Mouse (Mus musculus): ENCODE data around the gene Taf6. TPM values are rescaled to one million over a fixed set of nuclear protein-coding genes. Genes with fewer than 3 reads are reported as not detected.

The Taf6 gene
- polyA plus RNA-seq, 1 experiment from 2014 or later = 111 TPM

- WGBS = 83% methylated on average over 8 of the region's 8 CpGs
- Histone ChIP-seq H3K9ac (replicated peaks) (no peak overlapping the region), H3K9me3 (no peaks in the 10 kb centered on the region), H3K27me3 (no peaks in the 10 kb centered on the region), H3K27ac (no peak overlapping the region), H3K4me2 (replicated peaks) (no peak overlapping the region), H3K4me3 (replicated peaks) (no peak overlapping the region), H3K36me3 (peaks cover 72% of the 10 kb centered on the region), H3K4me1 (replicated peaks) (peaks cover 30% of the 10 kb centered on the region)
- no peak for ATAC-seq
Measured at GRCm38 (mm10) chr5:138165594-138165993, 21.7 kb downstream of the Taf6 start.

DNA sequence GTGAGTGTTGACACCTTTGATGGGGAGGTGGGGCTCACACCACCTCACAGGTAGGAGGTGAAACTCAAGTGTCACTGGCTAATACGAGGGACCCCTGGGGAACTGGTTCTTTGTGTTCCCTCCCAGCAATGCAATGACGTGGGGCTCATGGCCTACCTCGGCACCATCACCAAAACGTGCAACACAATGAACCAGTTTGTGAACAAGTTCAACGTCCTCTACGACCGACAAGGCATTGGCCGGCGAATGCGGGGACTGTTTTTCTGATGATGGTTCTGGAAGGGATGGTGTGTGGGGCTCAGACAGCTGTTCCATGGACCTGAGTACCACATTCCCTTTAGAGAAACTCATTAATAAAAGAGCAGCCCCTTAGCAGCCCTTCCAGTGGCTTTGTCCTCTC is 23.6 kb downstream of the Taf6 start:
- Histone ChIP-seq H3K4me1 (replicated peaks) (peaks cover 19% of the 10 kb centered on the region), H3K36me3 (peaks cover 60% of the 10 kb centered on the region), H3K27ac (no peak overlapping the region), H3K4me3 (replicated peaks) (no peak overlapping the region), H3K9ac (replicated peaks) (no peak overlapping the region), H3K9me3 (no peaks in the 10 kb centered on the region), H3K27me3 (no peaks in the 10 kb centered on the region), H3K4me2 (replicated peaks) (no peak overlapping the region)
- 66% methylated on average over 10 of the region's 10 CpGs for WGBS
- no peak for ATAC-seq

GRCm38 (mm10) chr5:138163046-138163445 is 24.2 kb downstream of the Taf6 start:
- Histone ChIP-seq H3K9me3 (no peaks in the 10 kb centered on the region), H3K36me3 (peaks cover 55% of the 10 kb centered on the region), H3K4me2 (replicated peaks) (no peak overlapping the region), H3K9ac (replicated peaks) (no peak overlapping the region), H3K4me3 (replicated peaks) (no peak overlapping the region; the same call in 1 of the 2 replicates), H3K4me1 (replicated peaks) (peaks cover 18% of the 10 kb centered on the region), H3K27me3 (no peaks in the 10 kb centered on the region), H3K27ac (no peak overlapping the region)
- WGBS = 79% methylated on average over 6 of the region's 6 CpGs
- no peak for ATAC-seq

- peak; percentile 98 for ATAC-seq
Measured at GRCm38 (mm10) chr5:138160842-138161665, 26.2 kb downstream of the Taf6 start, which contains the start of gene Cops6. Gene Cops6, plus strand, starts transcription at chr5:138161071.

GRCm38 (mm10) chr5:138160224-138160762 is 27.0 kb downstream of the Taf6 start:
- ATAC-seq = peak; percentile 1; the same call in 1 of the 2 replicates
- Histone ChIP-seq H3K4me2 (replicated peaks) (peak overlapping the region; percentile 74), H3K9ac (replicated peaks) (peak overlapping the region; percentile 85), H3K4me3 (replicated peaks) (peak overlapping the region; percentile 76), H3K27me3 (no peaks in the 10 kb centered on the region), H3K4me1 (replicated peaks) (peaks cover 18% of the 10 kb centered on the region), H3K27ac (peak overlapping the region; percentile 72; the same call in 1 of the 2 replicates), H3K9me3 (no peaks in the 10 kb centered on the region), H3K36me3 (peaks cover 27% of the 10 kb centered on the region)
- WGBS = 68% methylated on average over 7 of the region's 7 CpGs

More at GRCm38 (mm10) chr5:138160842-138161665, 26.2 kb downstream of the Taf6 start, which contains the start of gene Cops6:
- Histone ChIP-seq H3K4me1 (replicated peaks) (peaks cover 18% of the 10 kb centered on the region), H3K27me3 (no peaks in the 10 kb centered on the region), H3K9ac (replicated peaks) (peak within 1 kb of the TSS; percentile 85), H3K4me3 (replicated peaks) (peak within 1 kb of the TSS; percentile 76), H3K27ac (peak within 1 kb of the TSS; percentile 72), H3K4me2 (replicated peaks) (peak within 1 kb of the TSS; percentile 74), H3K36me3 (peaks cover 35% of the 10 kb centered on the region), H3K9me3 (no peaks in the 10 kb centered on the region)
- 1% methylated on average over 42 of the region's 42 CpGs for WGBS

GRCm38 (mm10) chr5:138155443-138155976 is 31.7 kb downstream of the Taf6 start, which contains the start of gene Zfp113:
Gene Zfp113, minus strand, starts transcription at chr5:138155744.
- Histone ChIP-seq H3K36me3 (peaks cover 24% of the 10 kb centered on the region), H3K27ac (peak within 1 kb of the TSS; percentile 98), H3K27me3 (no peaks in the 10 kb centered on the region), H3K9me3 (no peaks in the 10 kb centered on the region), H3K9ac (replicated peaks) (peak within 1 kb of the TSS; percentile 96), H3K4me3 (replicated peaks) (peak within 1 kb of the TSS; percentile 85), H3K4me2 (replicated peaks) (peak within 1 kb of the TSS; percentile 84), H3K4me1 (replicated peaks) (peaks cover 21% of the 10 kb centered on the region)
- peak; percentile 98 for ATAC-seq
- WGBS = under 1% methylated on average over 31 of the region's 31 CpGs

- ATAC-seq = no peak
- Histone ChIP-seq H3K9ac (replicated peaks) (peak overlapping the region; percentile 96), H3K9me3 (no peaks in the 10 kb centered on the region), H3K27ac (peak overlapping the region; percentile 98; the same call in 1 of the 2 replicates), H3K4me2 (replicated peaks) (peak overlapping the region; percentile 84), H3K36me3 (peaks cover 28% of the 10 kb centered on the region), H3K4me1 (replicated peaks) (peaks cover 17% of the 10 kb centered on the region), H3K27me3 (no peaks in the 10 kb centered on the region), H3K4me3 (replicated peaks) (peak overlapping the region; percentile 85)
- 93% methylated on average over 3 of the region's 3 CpGs for WGBS
Measured at GRCm38 (mm10) chr5:138154390-138154789, 32.9 kb downstream of the Taf6 start.

GRCm38 (mm10) chr5:138138585-138138984 is 48.7 kb downstream of the Taf6 start:
- H3K4me1 ChIP-seq (replicated peaks) = no peaks in the 10 kb centered on the region
- H3K27ac ChIP-seq = no peak overlapping the region
- ATAC-seq = no peak
- H3K9ac ChIP-seq (replicated peaks) = no peak overlapping the region
- H3K36me3 ChIP-seq = peaks cover 46% of the 10 kb centered on the region
- H3K4me3 ChIP-seq (replicated peaks) = no peak overlapping the region
- no peaks in the 10 kb centered on the region for H3K27me3 ChIP-seq
- H3K9me3 ChIP-seq = no peaks in the 10 kb centered on the region
- no peak overlapping the region for H3K4me2 ChIP-seq (replicated peaks)
- 79% methylated on average over 4 of the region's 4 CpGs for WGBS

DNA sequence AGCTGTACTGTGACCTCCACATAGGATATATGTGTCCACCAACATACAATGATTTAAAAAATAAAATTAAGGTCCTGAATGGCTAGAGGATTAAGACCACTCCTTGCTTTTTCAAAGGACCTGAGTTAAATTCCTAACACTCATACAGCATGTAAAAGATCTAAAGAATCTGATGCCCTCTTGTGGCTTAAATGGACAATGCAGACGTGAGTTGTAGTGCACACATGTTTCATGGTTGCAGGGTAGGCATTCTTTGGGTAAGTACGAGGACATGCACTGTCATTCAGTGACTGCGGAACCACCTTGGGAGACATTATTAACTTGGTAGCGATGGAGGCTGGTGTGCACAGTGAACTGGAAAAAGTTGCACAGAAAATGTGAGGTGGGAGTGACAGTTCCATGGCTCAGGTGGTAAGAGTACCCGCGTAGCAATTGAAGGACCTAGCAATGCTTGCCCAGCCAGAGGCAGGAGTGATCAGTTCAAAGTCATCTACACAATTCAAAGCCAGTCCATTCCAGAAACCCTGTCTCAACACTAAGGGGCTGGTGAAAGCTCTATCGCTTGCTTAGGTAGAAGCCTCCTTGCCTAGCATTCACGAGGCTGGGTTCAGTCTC is 49.2 kb downstream of the Taf6 start:
- no peaks in the 10 kb centered on the region for H3K9me3 ChIP-seq
- no peak overlapping the region for H3K4me3 ChIP-seq (replicated peaks)
- H3K27me3 ChIP-seq = no peaks in the 10 kb centered on the region
- 65% methylated on average over 8 of the region's 8 CpGs for WGBS
- H3K4me2 ChIP-seq (replicated peaks) = no peak overlapping the region
- no peak overlapping the region for H3K27ac ChIP-seq
- H3K9ac ChIP-seq (replicated peaks) = no peak overlapping the region
- no peaks in the 10 kb centered on the region for H3K4me1 ChIP-seq (replicated peaks)
- peaks cover 46% of the 10 kb centered on the region for H3K36me3 ChIP-seq
- ATAC-seq = no peak

- Histone ChIP-seq H3K27ac (no peak overlapping the region), H3K9me3 (no peaks in the 10 kb centered on the region), H3K9ac (replicated peaks) (no peak overlapping the region), H3K4me2 (replicated peaks) (no peak overlapping the region), H3K4me3 (replicated peaks) (no peak overlapping the region), H3K4me1 (replicated peaks) (no peaks in the 10 kb centered on the region), H3K27me3 (no peaks in the 10 kb centered on the region), H3K36me3 (peaks cover 49% of the 10 kb centered on the region)
- WGBS = 90% methylated on average over 4 of the region's 4 CpGs
- no peak for ATAC-seq
Measured at GRCm38 (mm10) chr5:138137257-138137656, 50.0 kb downstream of the Taf6 start.

GRCm38 (mm10) chr5:138132425-138133064 is 54.7 kb downstream of the Taf6 start:
- ATAC-seq = no peak
- no peak overlapping the region for H3K4me3 ChIP-seq (replicated peaks)
- H3K9ac ChIP-seq (replicated peaks) = no peak overlapping the region
- WGBS = 96% methylated on average over 5 of the region's 5 CpGs
- H3K9me3 ChIP-seq = no peaks in the 10 kb centered on the region
- H3K4me1 ChIP-seq (replicated peaks) = no peaks in the 10 kb centered on the region
- H3K36me3 ChIP-seq = peaks cover 78% of the 10 kb centered on the region
- no peak overlapping the region for H3K4me2 ChIP-seq (replicated peaks)
- H3K27me3 ChIP-seq = no peaks in the 10 kb centered on the region
- H3K27ac ChIP-seq = no peak overlapping the region

Measured in midbrain, embryonic 13.5 days (tissue).